Comparison of ENCODE assay signal across 8 mouse cellular contexts in the genomic region with DNA sequence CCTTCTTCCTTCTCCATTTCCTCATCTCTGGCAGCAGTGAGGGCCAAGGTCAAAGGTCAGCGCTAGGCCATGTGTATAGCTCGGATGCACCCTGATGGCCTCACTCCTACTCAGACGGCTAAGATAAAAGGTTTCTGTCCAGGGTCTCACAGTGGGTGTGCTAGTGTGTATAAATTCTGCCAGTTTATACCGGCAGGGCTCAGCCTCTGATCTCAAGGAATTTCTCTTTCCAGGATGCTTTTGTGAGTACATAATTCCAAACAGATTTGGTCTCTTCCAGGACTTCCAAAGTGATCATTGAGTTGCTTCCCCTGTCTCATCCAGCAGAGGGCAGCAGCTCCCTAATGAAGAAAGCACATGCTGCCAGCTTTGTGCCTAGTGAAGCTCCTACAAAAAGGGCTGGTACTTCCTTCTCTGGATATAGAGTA. TPM values are rescaled to one million over a fixed set of nuclear protein-coding genes. Genes with fewer than 3 reads are reported as not detected.
DNase-seq lines count a peak whose midpoint lies in the region; ATAC-seq and TF ChIP-seq lines count a peak whose summit lies in the region.
"Had no signal": no experiment of that assay in that cellular context is flagged by ENCODE, and none has a peak within 500 bp of the region (broad histone marks: within the 10 kb centered on the region; RNA-seq: fewer than 3 reads in every experiment).

No protein-coding gene starts in this region.

- 54% methylated on average over 4 of the region's 4 CpGs for WGBS in forebrain, embryonic 16.5 days
- WGBS in hindbrain, embryonic 13.5 days = 33% methylated on average over 4 of the region's 4 CpGs
- 35% methylated on average over 4 of the region's 4 CpGs for WGBS in small intestine, adult 2 months

- H3K4me3 ChIP-seq in forebrain, embryonic 16.5 days (replicated peaks; ENCODE audit: low read length) = no peak overlapping the region
- no peak overlapping the region for H3K4me3 ChIP-seq in hindbrain, embryonic 13.5 days
- H3K4me3 ChIP-seq in small intestine, adult 2 months (ENCODE audit: low read depth, low read length) = no peak overlapping the region
- H3K4me3 ChIP-seq: neural tube, embryonic 12.5 days had no signal

- CTCF ChIA-PET in Patski (lab: Charles Lee) = interaction anchor here (0.7 to 6.5 kb wide), 8 partner anchors 10 to 86 kb away, joined by 3 to 74 read pairs (median 4); a partner anchor contains a TSS

- H3K9ac ChIP-seq in forebrain, embryonic 16.5 days (replicated peaks; ENCODE audit: low read depth, low read length) = no peak overlapping the region
- H3K9ac ChIP-seq in hindbrain, embryonic 13.5 days = peak overlapping the region; percentile 24; the same call in 1 of the 2 replicates
- H3K9ac ChIP-seq: neural tube, embryonic 12.5 days had no signal

- H3K27me3 ChIP-seq in Patski = no peaks in the 10 kb centered on the region
- no peaks in the 10 kb centered on the region for H3K27me3 ChIP-seq in forebrain, embryonic 16.5 days (replicated peaks; ENCODE audit: control insufficient read depth, insufficient read depth, low read length)
- H3K27me3 ChIP-seq in hindbrain, embryonic 13.5 days = no peaks in the 10 kb centered on the region
- no peaks in the 10 kb centered on the region for H3K27me3 ChIP-seq in small intestine, adult 2 months (ENCODE audit: control insufficient read depth, insufficient read depth, low read length)
- H3K27me3 ChIP-seq: neural tube, embryonic 12.5 days had no signal

- peaks cover 35% of the 10 kb centered on the region for H3K4me1 ChIP-seq in forebrain, embryonic 16.5 days (replicated peaks; ENCODE audit: control insufficient read depth, insufficient read depth, low read length)
- H3K4me1 ChIP-seq in hindbrain, embryonic 13.5 days (replicated peaks) = peaks cover 45% of the 10 kb centered on the region
- H3K4me1 ChIP-seq in small intestine, adult 2 months (ENCODE audit: control insufficient read depth, insufficient read depth, insufficient read length, low read length) = peaks cover 3% of the 10 kb centered on the region

- H3K36me3 ChIP-seq in forebrain, embryonic 16.5 days (ENCODE audit: control insufficient read depth, insufficient read depth) = peaks cover 7% of the 10 kb centered on the region
- H3K36me3 ChIP-seq in hindbrain, embryonic 13.5 days = peaks cover 12% of the 10 kb centered on the region
- H3K36me3 ChIP-seq in small intestine, adult 2 months (ENCODE audit: control insufficient read depth, insufficient read depth, low read length) = peaks cover 8% of the 10 kb centered on the region

- POLR2A ChIA-PET in Patski (lab: Charles Lee) = interaction anchor here (0.5 kb wide), 1 partner anchor 82 kb away, joined by 3 read pairs; no protein-coding TSS in a partner anchor

- peak; percentile 82 for TF ChIP-seq CTCF in Patski (IDR thresholded peaks at IDR 0.05)
- TF ChIP-seq CTCF in small intestine, adult 2 months (IDR thresholded peaks at IDR 0.05; ENCODE audit: extremely low read depth, insufficient read length, insufficient replicate concordance, low read depth, low read length) = peak; percentile 64; the same call in 1 of the 2 replicates

- H3K27ac ChIP-seq in forebrain, embryonic 16.5 days (ENCODE audit: low read length) = no peak overlapping the region
- H3K27ac ChIP-seq in hindbrain, embryonic 13.5 days = no peak overlapping the region
- no peak overlapping the region for H3K27ac ChIP-seq in small intestine, adult 2 months (ENCODE audit: insufficient read depth, low read depth, low read length)
- H3K27ac ChIP-seq: neural tube, embryonic 12.5 days had no signal

- in situ Hi-C loops in Patski (cut with MboI; ENCODE audit: low pct_unique_long_range_greater_than_20kb) = loop anchor here (5.0 to 25.0 kb wide), 3 partner anchors 82 to 1363 kb away; a partner anchor contains a TSS

- TF ChIP-seq POLR2A in small intestine, adult 2 months (IDR thresholded peaks at IDR 0.05; ENCODE audit: low read depth, low read length) = no peak

- H3K9me3 ChIP-seq in forebrain, embryonic 16.5 days (ENCODE audit: control insufficient read depth, low read length) = no peaks in the 10 kb centered on the region
- H3K9me3 ChIP-seq in hindbrain, embryonic 13.5 days = no peaks in the 10 kb centered on the region
- H3K9me3 ChIP-seq: neural tube, embryonic 12.5 days had no signal

- no peak for DNase-seq in Patski (ENCODE audit: low read depth, low spot score)
- DNase-seq in cerebellum, adult 18-20 months = peak; percentile 81 to 86
- DNase-seq in layer of hippocampus, postnatal 14 days (ENCODE audit: low spot score in 2 of 2) = peak; percentile 81 to 92
- peak; percentile 63 to 83 for DNase-seq in lung, postnatal 4 days

- ATAC-seq in Patski = peak; percentile 45
- peak; percentile 30; the same call in 1 of the 2 replicates for ATAC-seq in forebrain, embryonic 16.5 days
- no peak for ATAC-seq in hindbrain, embryonic 13.5 days (ENCODE audit: low FRiP score)

- H3K4me2 ChIP-seq in forebrain, embryonic 16.5 days (ENCODE audit: low read length) = no peak overlapping the region
- H3K4me2 ChIP-seq in hindbrain, embryonic 13.5 days = no peak overlapping the region; the same call in 1 of the 2 replicates
- H3K4me2 ChIP-seq: neural tube, embryonic 12.5 days had no signal

RNA-seq across cellular contexts. Expression of a gene that starts 5.3 kb away (rescaled TPM):
- 45.3 TPM for polyA plus RNA-seq in Patski (2021)
- polyA plus RNA-seq in forebrain, embryonic 16.5 days (2015; fragmentation: Nextera tagmentation; extraction: Ambion mirVana) = 72.2 and 73.0 TPM in 2 replicates
- 76.0 and 82.5 TPM in 2 replicates for polyA plus RNA-seq in hindbrain, embryonic 13.5 days (2015; fragmentation: Nextera tagmentation; extraction: Ambion mirVana)
- 10 to 100 TPM; 78.1 to 78.9 TPM for total RNA-seq in layer of hippocampus, postnatal 14 days (2021)
- 7.8 and 19.4 TPM in 2 replicates for polyA plus RNA-seq in small intestine, adult 2 months (2012; rRNA removed)

RNA-seq across cellular contexts. Expression of a gene that starts 5.5 kb away (rescaled TPM):
- polyA plus RNA-seq in Patski (2021) = 18.3 TPM
- polyA plus RNA-seq in forebrain, embryonic 16.5 days (2015; fragmentation: Nextera tagmentation; extraction: Ambion mirVana) = 35.0 and 37.6 TPM in 2 replicates
- 29.1 and 30.8 TPM in 2 replicates for polyA plus RNA-seq in hindbrain, embryonic 13.5 days (2015; fragmentation: Nextera tagmentation; extraction: Ambion mirVana)
- 10 to 100 TPM; 41.6 to 42.3 TPM for total RNA-seq in layer of hippocampus, postnatal 14 days (2021)
- polyA plus RNA-seq in small intestine, adult 2 months (2012; rRNA removed) = 14.8 and 27.9 TPM in 2 replicates
